Mouse (Mus musculus) C2C12 (cell line): ENCODE results near the gene Rnps1.

Experiments
- CTCF ChIP-seq: IDR thresholded peaks from one replicate; pipeline ENCODE4 v1.5.1; 2011; ENCODE audit not compliant: control insufficient read depth, insufficient read depth, insufficient read length
- FOSL1 ChIP-seq: IDR thresholded peaks from one replicate; pipeline ENCODE4 v1.8.0; 2011; ENCODE audit warnings: mild to moderate bottlenecking, low read length; ENCODE audit not compliant: poor library complexity, insufficient read depth, severe bottlenecking
- MAX ChIP-seq: IDR thresholded peaks from one replicate; pipeline ENCODE4 v1.6.1; 2011; ENCODE audit warnings: mild to moderate bottlenecking, control low read depth
- MYOD1 ChIP-seq: IDR thresholded peaks from one replicate; pipeline ENCODE4 v1.6.1; 2011; ENCODE audit warnings: low read depth; ENCODE audit not compliant: control insufficient read depth, insufficient read length
- MYOG ChIP-seq: IDR thresholded peaks from one replicate; pipeline ENCODE4 v1.6.1; 2011; ENCODE audit not compliant: control insufficient read depth, insufficient read length; ENCODE audit errors: extremely low read depth
- USF1 ChIP-seq: IDR thresholded peaks from one replicate; pipeline ENCODE4 v1.6.1; 2011; ENCODE audit warnings: low read depth, mild to moderate bottlenecking, control low read depth, moderate library complexity

- TF ChIP-seq CTCF: no peak
- TF ChIP-seq MAX: no peak
- TF ChIP-seq FOSL1: no peak
- TF ChIP-seq USF1: no peak
- TF ChIP-seq MYOG: no peak
- TF ChIP-seq MYOD1: no peak
Observed at GRCm38 (mm10) chr17:24462932-24463331, 48.6 kb downstream of the Rnps1 start.
